Mouse (Mus musculus) bone marrow, adult 2 months (tissue): ENCODE results near the gene Cgref1. TPM values are rescaled to one million over a fixed set of nuclear protein-coding genes. Genes with fewer than 3 reads are reported as not detected.
A peak's percentile ranks its signal among the peaks of the same experiment; 100 is the strongest.

ENCODE experiments used
- H3K27ac ChIP-seq: fragments of 200-500 bp; 2 replicates; pipeline ENCODE4 v1.5.1; 2012; ENCODE audit warnings: low read depth, mild to moderate bottlenecking, control low read depth, inconsistent platforms, low read length; ENCODE audit not compliant: control insufficient read depth, poor library complexity, insufficient read depth
- H3K4me1 ChIP-seq: fragments of 200-500 bp; 2 replicates; pipeline ENCODE4 v1.6.1; 2011; ENCODE audit warnings: low read length; ENCODE audit not compliant: control insufficient read depth, insufficient read depth
- H3K4me3 ChIP-seq: fragments of 200-500 bp; replicated peaks from 2 replicates; pipeline ENCODE3; 2011; ENCODE audit warnings: mild to moderate bottlenecking, low read depth, low read length, control low read depth; ENCODE audit not compliant: control insufficient read depth
- CTCF ChIP-seq: fragments of 200-500 bp; IDR thresholded peaks from 2 replicates; pipeline ENCODE4 v1.5.1; 2011; ENCODE audit warnings: low read length, control low read depth; ENCODE audit not compliant: control insufficient read depth, insufficient read depth
- POLR2A ChIP-seq: fragments of 200-500 bp; IDR thresholded peaks from 2 replicates; pipeline ENCODE4 v1.6.1; 2011; ENCODE audit warnings: low read depth, mild to moderate bottlenecking, control low read depth, low read length, borderline replicate concordance; ENCODE audit not compliant: control insufficient read depth
- WGBS: fragments of 180-500 bp; shearing (Covaris S2); methylation state at CpG from one replicate; pipeline ENCODE4 v1.1.7; 2018; 5-methylcytosine and 5-hydroxymethylcytosine counted together
- polyA plus RNA-seq: library from polyadenylated mRNA; stranded (reverse); fragments of >200 nt; gene quantifications from 2 replicates; pipeline ENCODE4 v1.2.4, GENCODE M21; 2011; ENCODE audit warnings: low replicate concordance; ENCODE audit not compliant: missing spikeins, insufficient read depth, insufficient read length

The Cgref1 gene
- 1.0 TPM in 1 of 2 replicates, not detected in the other for polyA plus RNA-seq

DNA sequence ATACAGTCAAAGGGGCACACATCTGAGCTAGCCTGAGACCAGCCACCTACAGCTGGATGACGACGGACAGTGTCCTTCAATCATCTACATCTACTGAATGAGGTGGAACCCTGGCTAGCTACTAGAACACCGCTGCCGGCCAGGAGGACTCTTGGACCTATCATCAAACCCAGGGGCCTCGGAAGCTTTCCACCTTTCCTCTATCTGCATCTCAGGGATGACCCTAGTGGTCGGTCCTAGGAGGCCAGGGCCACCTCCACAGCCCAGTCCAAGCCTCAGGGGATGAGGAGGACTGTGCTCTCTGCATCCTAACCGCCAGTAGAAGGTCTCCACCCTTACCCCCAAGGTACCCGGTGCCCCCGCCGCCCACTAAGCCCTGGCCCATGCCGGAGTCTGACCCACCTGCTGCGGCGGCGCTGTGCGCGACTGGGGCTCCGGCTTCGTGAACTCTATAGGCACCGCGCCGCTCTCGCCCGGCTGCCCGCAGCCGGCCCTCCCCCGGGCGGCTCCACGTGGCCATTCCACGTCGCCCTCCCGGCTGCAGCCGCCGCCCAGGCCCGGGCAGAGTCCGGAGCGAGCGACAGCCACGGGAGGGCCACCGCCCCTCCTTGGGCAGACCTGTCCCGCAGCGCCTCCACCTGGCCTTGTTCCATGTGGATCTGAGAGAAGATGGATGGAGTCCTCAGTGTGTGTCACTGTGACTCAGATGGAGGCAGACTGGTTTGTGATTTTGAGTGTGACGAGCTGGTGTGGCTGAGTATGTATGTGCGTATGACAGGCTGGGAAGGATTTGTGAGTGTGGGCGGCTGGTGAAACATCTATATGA lies at the start of gene Cgref1:
Cgref1 (minus strand) TSS at position 636 of the 826 bp plus-strand sequence.
- 12% methylated on average over 44 of the region's 44 CpGs for WGBS
- peaks cover 1% of the 10 kb centered on the region for H3K4me1 ChIP-seq
- no peak within 1 kb of the TSS for H3K27ac ChIP-seq
- TF ChIP-seq POLR2A, result no peak
- TF ChIP-seq CTCF, result peak; percentile 14; the same call in 1 of the 2 replicates
- H3K4me3 ChIP-seq, result no peak within 1 kb of the TSS

DNA sequence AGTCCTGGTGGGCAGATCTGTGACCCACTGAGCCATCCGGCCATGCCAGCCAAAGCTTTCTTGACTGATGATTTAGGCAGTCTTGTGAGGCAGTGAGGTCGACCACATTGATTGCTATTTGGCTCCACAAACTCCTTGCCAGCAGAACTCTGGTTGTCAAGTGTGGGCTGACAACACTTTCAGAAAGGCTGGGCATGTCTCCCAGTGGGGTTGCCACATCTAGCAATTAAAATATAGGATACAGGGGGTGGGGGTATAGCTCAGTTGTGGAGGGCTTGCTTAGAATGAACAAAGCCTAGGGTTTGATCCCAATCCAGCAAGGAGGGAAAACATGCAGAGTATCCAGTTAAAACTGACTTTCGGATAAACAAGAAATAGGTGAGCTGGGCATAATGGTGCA lies 48.7 kb upstream of the Cgref1 start:
- H3K4me3 ChIP-seq, result no peak overlapping the region
- H3K4me1 ChIP-seq, result no peaks in the 10 kb centered on the region
- no peak overlapping the region for H3K27ac ChIP-seq
- 62% methylated on average over 3 of the region's 3 CpGs for WGBS
- TF ChIP-seq CTCF (no peak), POLR2A (no peak)

DNA sequence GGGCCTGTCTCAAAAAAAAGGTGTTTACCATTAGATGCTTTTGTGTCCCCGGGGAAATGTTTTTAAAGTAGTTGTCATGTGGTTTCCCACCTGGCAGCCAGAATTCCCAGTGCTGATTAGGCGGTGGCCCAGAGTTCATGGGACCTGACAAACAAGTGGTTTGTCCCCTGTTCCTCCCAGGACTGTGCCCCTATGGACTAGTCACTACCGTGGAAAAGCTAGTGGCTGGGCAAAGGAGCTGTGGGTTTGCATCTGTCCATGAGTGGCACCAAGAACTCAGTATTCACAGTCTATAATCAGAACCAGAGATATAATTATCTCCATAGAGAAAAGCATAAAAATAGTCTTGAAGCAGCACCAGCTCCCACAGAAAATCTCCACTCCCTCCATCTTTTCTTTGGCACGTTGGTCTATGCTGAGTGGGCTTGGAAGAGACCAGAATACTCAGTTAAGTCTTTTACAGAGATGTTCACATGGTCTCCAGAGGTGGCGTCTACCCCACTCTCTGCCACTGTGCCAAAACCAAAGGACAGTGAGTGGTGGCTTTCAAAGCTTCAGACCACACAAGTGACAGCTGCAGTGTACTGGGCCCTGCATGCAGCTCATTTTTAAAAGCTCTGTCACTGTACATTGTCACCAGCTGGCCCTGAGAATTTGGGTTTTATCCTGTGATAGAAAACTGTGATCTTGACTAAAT lies 47.7 kb upstream of the Cgref1 start:
- TF ChIP-seq CTCF (no peak), POLR2A (no peak)
- no peak overlapping the region for H3K4me3 ChIP-seq
- H3K4me1 ChIP-seq, result no peaks in the 10 kb centered on the region
- H3K27ac ChIP-seq, result no peak overlapping the region
- 76% methylated on average over 5 of the region's 5 CpGs for WGBS

DNA sequence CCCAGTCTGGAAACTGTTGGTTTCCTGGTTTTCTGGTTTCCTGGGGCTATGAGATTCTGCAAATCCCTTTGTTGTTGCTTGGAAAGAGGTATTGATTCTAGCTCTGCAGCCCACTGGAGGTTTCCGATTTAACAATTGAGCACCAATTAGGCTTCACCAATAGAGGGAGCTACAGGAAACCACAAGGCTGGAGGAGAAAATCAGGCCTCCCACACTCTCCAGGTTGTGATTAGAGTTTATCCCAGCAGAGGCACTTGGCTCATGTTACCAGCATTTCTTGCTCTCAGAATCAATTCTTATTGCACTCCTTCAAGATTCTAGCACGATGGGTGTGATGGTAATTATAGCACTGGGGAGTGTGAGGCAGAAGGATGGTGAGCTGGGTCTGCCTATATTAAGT lies 37.0 kb upstream of the Cgref1 start:
- no peak for TF ChIP-seq POLR2A
- no peak for TF ChIP-seq CTCF
- Histone ChIP-seq H3K4me3 (no peak overlapping the region), H3K27ac (no peak overlapping the region), H3K4me1 (no peaks in the 10 kb centered on the region)
- WGBS, result 32% methylated on average over 2 of the region's 2 CpGs

DNA sequence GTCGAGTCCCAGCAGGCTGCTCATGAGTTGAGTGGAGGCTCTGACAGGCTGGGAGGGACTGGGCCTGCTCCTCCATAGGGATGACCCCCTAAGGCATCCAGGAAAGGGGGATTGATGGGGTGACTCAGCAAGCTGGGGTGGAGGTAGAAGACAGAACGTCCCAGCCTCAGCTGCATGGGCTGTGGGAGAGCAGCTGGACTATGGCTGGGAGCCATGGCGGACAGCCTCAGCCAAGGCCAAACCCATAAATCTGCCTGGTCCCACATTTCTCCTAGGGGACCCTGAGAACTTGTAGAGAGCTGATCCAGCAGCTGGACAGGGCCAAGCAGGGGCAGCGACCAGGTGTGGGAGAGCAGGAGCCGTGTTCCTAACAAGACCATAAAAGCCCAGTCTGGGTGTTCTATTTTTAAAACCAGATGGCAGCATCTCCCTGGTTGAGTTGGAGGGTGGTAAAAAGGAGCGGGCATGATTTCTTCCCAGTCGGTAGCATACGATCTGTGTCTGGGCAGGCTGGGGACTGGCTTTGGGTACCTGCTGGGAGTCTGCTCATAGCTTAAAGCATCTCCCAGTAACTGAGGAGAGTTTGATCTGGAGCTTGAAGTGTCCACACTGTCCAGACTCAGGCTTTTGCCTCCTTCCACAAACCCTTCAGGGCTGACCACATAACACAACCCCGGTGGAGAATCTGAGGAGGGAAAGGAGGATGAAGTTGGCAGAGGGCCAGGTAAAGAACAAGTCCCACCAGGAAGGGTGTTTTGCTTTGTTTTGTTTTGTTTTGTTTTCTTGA lies 29.7 kb upstream of the Cgref1 start:
- Histone ChIP-seq H3K27ac (no peak overlapping the region), H3K4me3 (no peak overlapping the region), H3K4me1 (no peaks in the 10 kb centered on the region)
- WGBS, result 73% methylated on average over 9 of the region's 9 CpGs
- no peak for TF ChIP-seq POLR2A
- TF ChIP-seq CTCF, result no peak

DNA sequence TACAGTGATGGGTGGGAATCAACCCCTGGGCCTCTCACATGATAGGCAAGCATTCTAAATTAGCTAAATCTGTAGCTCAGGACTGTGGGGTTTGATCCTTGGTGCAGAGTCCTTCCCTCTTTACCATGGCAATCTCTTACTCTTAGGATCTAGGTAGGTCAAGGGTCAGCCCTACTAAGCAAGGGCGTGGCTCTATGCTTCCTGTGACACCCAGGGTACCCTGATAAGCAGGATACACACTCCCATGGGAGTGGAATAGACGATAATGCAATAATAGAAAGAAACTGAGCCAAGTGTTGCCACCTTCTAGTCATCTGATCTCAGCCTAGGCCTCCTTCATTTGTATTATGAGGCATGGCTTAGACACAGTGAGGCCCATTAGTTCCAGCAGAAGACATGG lies 24.0 kb upstream of the Cgref1 start:
- Histone ChIP-seq H3K27ac (no peak overlapping the region), H3K4me1 (no peaks in the 10 kb centered on the region; the same call in 1 of the 2 replicates), H3K4me3 (no peak overlapping the region)
- WGBS, result 50% methylated on average over 2 of the region's 2 CpGs
- TF ChIP-seq CTCF (no peak), POLR2A (no peak)

DNA sequence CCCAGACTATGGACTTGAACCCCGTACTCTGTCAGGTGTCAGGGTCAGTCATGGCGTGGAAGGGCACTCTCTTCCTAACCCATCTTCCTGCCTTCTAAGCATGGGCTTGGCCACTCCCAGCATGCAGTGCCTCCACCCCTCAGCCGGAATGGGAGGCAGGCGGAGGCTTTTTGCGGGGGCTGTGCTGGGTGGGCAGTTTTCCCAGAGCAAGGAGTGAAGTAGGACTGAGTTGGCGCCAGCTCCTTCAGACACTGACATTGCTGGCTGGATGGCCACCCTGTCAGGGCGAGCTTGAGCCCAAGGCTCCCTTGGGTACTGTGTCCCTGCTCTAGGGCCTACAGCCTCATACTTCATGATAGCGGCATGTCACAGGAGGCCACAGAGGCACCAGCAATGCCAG lies 23.0 kb upstream of the Cgref1 start, which contains the start of gene Tcf23:
Tcf23 (plus strand) TSS at position 247 of the 400 bp plus-strand sequence.
- no peak for TF ChIP-seq CTCF
- TF ChIP-seq POLR2A, result no peak

More for the DNA sequence above, 23.0 kb upstream of the Cgref1 start, which contains the start of gene Tcf23:
- Histone ChIP-seq H3K4me3 (no peak within 1 kb of the TSS), H3K27ac (no peak within 1 kb of the TSS), H3K4me1 (no peaks in the 10 kb centered on the region; the same call in 1 of the 2 replicates)
- 85% methylated on average over 8 of the region's 8 CpGs for WGBS
